Mouse (Mus musculus): ENCODE results near the gene Arrdc3.
"Not testable (repeated sequence)": the region's sequence is repeated elsewhere in the genome, so short reads cannot be mapped to it uniquely, and the experiment has no call there.

Gene Arrdc3

DNA sequence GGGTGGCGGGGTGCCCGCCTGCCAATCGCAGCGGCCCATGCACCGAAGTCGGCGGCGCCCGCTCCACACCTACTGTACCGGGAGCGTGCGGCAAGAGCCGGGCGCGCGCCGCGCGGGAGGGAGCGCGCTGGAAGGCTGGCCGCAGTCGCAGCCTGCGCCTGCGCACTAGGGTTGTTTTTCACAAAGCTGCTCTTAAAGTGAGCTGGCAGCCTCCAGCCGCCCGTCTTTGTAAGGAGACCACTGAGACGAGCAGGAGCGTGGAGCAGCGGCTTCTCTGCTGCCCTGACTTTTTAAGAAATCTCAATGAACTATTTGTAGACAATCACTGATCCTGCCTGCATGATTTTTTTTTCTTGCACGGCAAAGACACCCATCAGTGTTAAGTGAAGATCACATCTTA is at the start of gene Arrdc3:
Arrdc3 (plus strand) TSS at position 195 of the 400 bp plus-strand sequence.
- peak; percentile 97 for DNase-seq (ENCODE audit: low spot score)

DNA sequence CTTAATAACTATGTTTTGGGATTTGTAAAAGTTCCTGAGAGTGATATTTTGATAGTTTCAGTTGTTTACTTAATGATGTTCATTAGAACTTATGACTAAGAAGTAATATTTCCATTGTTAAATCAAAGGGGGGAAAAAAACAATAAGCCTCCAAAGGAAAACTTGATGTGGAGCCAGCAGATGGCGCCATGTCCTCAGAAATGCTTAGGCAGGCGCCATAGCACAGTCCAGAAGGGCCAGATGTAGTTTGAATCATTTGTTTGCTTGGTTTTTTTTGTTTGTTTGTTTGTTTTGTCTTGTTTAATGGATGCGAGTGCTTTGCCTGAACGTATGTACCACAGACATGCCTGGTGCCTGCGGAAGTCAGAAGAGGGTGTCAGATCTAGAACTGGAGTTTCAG is 21.0 kb upstream of the Arrdc3 start:
- DNase-seq (ENCODE audit: low spot score) = peak; percentile 68

DNA sequence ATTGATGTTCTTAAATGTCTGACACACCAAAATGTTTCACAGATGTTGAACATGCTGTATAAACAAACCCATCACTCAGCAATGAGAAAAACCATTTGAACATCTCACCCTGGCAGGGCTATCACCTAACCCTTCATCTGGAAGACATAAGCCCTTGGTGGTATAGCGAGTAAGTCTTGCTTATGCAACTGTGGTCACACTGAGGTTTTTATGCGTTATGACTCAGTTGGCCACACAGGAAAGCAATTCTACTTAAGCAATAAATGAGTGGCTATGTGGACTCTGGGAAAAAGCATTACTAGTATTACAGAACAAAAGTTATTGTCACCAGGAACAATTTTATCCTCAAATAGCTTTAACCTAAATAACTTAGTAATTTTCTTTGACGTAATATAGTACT is 19.0 kb upstream of the Arrdc3 start:
- DNase-seq (ENCODE audit: low spot score) = no peak

DNA sequence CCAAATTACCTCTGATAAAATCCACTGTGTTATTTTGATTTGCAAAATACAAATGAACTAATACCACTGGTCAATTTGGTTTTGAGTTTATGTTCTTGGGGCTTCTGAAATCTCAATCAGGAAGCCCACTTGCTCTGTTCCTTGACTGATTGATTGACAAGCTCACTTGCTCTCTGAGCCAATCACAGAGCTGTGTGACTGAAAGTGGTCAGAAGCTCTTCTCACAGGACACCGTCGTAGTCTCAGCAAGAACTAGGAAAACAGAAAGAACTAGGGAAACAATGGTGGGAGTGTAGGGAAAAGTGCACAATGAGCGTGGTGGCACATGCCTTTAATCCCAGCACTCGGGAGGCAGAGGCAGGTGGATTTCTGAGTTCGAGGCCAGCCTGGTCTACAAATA is 8.1 kb upstream of the Arrdc3 start:
- no peak for DNase-seq (ENCODE audit: low spot score)

DNA sequence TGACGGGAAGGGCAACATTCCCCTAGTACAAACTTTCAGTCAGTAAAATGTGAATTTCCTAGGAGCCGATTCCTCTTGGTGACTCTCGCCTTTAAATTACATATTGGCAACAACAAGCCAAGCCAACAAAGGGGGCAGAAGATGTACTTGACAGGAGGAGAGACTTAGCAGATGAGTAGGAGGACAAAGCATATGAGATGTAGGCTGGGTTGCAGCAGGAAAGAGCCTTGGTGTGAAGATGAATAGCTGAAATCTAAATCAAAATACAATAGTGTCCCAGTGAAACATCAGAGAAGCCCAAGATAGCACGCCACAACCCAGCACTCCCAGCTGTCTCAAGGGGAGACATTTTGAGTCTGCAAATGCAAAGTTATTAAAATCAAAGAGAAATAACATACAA is 2.4 kb upstream of the Arrdc3 start:
- DNase-seq (ENCODE audit: low spot score) = no peak

DNA sequence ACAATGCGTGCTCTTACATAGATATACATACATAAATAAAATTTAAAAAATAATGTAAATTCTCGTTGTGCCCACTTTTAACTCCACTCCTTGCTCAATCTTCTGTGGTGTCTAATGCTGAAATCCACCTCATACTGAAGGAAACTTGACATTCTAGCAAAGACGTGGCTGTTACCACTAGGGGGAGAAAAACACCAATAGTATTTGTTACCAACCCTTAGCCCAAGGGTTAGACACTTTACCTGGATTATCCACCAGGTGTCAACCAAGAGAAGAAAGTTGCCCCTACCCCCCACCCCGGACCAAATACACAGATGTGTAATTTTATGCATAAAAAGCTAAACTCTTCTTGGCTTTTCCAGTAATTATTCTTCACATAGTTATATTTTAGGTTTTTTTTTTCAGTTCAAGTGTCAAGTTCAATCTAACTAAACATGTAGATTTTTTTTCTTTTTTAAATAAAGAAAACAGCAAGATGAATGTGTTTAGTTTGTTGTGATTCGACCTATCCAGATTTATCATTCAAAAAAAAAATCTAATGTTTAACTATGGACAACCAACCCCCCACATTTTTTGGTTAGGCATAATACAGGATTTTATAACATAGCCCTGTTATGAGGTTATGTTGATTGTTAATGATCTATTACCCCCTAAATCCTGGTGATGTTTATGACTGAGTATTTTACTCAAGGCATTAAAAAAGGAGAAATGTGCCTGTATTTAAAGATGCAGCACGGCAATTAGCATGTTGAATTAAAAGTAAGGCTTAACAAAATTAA is 1.3 kb upstream of the Arrdc3 start:
- DNase-seq (ENCODE audit: low spot score) = peak; percentile 53

DNA sequence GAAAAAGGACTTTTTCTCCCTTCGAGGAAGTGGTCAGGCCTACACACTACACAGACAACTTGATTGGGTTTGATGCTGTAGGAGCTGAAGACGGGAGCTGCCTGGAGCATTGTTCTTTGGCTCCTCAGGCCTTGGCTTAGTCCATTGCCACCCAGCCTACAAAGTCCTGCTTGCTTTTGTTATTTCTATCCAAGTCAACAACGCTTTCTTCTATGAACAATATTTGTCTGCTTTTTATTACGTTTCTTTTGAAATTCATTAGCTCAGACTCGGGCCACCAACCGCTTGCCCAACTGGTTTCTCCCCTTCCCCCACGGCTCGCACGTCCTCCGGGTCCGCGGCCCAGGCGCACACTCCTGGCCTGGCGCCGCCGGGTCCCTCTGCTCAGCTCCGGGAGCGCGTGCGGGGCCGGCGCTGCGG is 458 bp upstream of the Arrdc3 start:
- DNase-seq (ENCODE audit: low spot score) = peak; percentile 78

DNA sequence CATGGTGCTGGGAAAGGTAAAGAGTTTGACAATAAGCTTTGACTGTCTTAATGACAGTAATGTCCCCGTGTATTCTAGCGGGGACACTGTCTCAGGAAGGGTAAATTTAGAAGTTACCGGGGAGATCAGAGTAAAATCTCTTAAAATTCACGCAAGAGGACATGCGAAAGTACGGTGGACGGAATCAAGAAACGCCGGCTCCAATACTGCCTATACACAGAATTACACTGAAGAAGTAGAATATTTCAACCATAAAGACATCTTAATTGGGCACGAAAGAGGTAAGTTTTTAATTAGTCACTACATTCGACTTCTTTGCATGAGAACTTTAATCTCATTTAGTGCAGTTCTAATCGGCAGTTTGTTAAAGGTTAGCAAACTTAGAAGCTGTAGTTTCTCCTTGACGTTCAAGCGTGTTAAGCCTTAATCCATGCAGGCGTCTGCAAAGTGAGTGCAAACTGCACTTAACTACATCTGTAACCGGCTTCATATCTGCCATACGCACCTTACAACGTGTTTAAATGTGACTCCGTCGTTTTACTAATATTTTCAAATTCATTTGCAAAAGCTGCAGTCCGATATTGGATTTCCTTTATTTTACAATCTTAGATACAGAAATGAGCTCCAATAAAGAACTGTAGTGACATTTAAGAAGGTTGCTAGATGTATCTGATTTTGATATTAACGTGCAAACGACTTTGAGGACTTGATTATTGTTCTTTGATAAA is 629 bp downstream of the Arrdc3 start:
- peak; percentile 6 for DNase-seq (ENCODE audit: low spot score)

DNA sequence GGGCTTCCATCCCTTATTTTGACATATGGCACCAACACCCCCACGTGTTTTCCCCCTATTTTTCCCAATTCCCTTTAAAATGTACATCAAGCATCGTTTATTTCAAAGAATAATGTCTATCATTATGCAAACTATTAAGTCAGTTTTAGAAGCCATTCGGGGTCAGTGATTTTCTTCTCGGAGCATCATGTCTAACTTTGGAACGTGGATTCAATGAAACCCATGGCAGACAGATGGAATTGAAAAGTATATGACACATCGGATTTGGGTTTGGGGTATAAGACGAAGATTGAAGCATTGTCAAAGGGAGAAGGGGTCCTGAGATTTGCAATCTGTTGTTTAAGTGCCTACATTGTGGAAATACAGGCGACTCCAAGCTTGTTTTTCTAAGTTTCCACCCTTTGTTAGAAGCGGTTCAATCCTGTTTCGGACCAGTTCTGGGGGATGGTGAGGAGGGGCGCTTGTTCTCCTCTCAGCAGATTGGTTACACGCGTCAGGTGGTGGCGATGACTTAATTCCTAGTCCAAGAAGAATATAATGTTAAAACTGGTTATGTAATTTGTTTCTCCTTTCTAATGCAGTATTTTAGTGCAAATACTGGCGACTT is 1.3 kb downstream of the Arrdc3 start:
- peak; percentile 63 for DNase-seq (ENCODE audit: low spot score)

DNA sequence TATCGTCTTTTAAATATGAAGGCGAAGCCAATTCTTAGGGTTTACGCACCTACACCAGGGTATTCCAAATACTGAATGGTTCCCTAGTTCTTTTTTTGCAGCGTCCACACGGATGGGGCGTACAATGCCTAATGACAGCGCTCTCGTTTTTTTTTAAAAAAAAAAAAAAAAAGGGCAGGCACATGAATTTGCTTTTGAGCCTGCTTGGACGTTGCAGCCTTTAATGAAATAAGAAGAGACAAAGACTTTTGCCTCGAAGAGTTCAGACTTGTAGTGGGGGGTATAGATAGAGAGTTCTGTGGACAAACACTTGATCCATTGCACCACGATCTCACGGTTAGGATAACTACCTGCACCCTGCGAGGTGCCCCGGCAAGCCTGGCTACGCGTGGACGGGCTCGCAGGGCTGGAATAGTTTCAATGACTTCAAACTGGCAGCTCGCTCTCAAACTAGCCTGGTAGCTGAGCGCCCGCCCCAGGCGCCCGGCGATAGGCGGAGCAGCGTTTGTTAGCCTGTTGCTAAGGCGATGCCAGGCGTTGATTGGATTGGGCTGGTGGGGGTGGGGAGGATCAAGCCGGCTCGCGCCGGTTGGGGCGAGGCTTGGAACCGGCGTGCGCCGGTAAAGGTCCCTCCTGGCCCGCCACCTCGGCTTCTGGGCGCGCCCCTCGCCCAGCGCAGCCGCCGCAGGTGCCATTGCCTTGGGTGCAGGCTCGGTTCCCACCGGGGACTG is 2.1 kb downstream of the Arrdc3 start:
- peak; percentile 92 for DNase-seq (ENCODE audit: low spot score)

DNA sequence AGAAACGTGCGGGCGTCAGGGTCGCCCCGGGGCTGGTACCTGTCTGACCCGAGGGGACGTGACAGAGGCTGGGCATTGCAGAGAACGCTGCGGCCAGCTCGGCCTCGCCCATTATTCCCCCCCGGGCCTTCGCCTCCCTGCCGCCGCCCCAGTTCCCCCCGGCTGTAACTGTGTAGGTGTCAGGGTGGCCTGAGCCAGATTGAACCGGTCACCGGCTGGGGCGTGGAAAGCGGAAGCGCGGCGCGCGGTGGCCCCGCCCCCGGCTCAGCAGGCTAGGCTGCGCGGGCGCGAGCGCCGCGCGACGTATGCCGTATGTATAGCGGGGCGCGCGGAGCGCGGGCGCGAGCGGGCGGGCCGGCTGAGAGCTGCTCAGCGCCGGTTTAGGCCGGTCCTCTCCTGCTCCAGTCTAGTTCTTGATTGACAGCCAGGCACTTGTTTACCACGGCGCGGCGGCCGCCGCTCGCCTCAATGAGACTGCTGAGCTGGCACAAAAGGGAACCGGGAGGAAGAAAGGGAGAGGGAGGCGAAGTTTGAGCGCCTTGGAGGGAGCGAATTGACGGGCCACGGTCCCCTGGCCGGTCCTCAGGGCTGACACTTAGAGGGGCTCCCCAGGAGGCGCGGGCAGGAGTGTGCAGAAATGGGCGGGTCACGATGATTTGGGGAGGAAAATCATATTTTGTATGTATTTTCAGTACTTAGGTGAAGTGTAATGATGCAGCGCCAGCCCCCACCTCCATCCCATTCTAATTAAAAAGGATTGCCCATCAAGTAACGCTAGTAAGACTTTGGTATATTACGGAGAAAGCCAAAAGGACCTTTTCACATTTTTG is 2.9 kb downstream of the Arrdc3 start:
- peak; percentile 94 for DNase-seq (ENCODE audit: low spot score)

DNA sequence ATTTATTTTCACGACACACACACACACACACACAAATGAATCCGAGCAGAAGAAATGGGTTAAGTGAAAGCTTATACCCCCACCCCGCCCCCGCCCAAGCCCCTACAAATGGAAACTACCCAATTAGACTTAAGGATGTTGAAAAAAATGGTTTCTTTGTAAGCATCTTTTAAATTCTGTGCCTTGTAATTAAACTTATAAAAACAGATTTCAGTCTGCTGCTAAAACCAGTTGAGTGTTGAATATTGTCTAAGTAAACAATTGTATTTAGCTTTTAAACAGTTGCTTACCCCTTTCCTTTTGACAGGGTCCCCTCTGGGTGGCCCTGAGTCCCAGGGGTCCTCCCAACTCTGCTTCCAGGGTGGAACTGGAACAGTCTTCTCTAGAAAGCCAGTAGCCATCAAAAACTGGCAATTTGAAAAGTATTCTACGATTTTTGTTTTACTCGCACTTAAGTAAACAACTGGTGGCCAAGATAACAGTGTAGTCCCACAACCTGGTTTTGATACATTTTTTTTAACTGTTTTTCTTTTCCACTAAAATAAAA is 3.6 kb downstream of the Arrdc3 start:
- no peak for DNase-seq (ENCODE audit: low spot score)

DNA sequence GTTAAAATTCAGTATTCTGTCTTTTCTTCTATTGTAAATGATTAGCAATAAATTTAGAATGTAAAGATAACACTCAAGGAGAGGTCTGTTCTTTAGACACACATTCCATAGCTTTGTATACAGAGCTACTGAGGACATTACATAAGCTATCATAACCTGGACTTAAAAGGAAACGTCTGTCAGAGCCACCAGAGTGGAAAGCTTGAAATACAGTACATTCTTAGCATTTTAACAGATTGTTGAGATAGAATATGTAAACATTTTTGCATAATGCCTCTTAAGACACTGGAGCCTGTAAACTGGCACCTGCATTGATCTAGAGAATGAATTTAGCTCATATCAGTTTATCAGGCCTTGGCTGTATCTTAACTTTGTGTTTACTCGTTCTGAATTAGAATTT is 4.7 kb downstream of the Arrdc3 start:
- no peak for DNase-seq (ENCODE audit: low spot score)

DNA sequence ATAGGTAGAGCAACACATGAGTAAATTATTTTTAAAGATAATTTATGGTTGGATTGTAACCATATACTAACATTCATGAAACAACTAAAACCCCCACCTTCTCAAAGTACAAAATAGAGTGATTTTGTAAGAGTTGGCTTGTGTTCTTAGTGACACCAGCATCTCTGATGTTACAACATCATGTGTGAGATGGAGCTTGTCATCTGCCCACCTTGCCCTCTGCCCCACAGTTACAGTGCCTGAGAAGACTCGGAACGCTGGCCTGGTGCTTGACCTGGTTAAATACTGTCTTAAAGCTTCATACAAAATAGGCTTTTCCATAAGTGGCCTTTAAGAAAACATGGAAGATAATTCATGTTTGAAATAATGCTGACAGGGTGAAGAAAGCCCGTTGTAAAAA is 11.7 kb downstream of the Arrdc3 start:
- DNase-seq (ENCODE audit: low spot score) = not testable (repeated sequence)

DNA sequence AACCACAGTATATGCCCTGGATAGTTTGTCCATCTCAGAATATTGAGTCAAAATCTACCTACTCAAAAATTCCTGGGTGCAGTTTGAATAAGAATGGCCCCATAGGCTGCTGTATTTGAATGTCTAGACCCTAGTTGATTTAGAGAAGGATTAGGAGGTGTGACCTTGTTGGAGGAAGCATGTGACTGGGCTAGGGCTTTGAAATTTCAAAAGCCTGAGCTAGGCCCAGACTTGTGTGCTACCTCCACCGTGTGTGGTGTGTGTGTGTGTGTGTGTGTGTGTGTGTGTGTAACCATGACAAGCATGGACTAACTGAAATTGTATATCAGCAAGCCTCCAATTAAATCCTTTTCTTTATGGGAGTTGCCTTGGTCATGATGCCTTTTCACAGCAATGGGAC is 14.2 kb downstream of the Arrdc3 start:
- no peak for DNase-seq (ENCODE audit: low spot score)

DNA sequence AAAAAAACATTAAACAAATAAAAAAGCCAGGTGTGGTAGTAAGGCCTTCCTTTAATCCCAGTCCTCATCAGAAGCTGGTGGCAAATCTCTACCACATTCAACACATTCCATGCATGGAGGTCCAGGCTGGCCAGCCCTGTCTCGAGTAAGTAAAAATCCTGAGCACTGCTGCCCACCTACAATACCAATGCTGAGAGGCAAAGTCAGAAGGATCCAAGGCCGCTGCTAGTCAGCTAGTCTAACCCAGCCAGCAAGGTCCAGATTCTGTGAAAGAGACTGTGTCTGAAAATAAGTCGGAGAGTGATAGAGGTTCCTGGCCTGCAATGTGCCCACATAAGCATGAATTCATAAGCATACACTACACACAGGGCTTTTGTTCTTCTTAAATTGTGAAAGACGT is 14.9 kb downstream of the Arrdc3 start:
- no peak for DNase-seq (ENCODE audit: low spot score)

DNA sequence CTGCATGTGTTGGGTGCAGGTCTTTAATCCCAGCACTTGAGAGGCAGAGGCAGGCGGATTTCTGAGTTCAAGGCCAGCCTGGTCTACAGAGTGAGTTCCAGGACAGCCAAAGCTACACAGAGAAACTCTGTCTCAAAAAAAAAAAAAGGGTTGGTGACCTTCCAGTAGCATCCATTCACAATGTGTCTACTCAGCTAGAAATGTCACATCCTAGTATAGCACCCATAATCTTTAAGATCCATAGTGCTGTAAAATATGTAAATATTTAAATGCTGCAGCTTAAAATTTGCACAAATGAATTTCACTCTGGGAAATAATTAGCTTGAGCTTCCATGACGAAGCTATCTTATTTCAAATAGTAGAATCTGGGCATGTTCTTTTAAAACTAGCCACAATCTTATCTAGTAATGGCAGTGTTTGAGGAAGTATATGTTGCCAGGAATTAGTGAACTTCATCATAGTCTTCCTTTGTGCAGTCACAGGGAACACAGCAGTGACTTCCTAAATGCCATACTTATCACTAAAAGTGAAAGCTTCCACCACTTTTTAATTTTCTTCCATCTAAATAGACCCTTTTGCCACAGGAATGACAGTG is 16.3 kb downstream of the Arrdc3 start:
- no peak for DNase-seq (ENCODE audit: low spot score)

DNA sequence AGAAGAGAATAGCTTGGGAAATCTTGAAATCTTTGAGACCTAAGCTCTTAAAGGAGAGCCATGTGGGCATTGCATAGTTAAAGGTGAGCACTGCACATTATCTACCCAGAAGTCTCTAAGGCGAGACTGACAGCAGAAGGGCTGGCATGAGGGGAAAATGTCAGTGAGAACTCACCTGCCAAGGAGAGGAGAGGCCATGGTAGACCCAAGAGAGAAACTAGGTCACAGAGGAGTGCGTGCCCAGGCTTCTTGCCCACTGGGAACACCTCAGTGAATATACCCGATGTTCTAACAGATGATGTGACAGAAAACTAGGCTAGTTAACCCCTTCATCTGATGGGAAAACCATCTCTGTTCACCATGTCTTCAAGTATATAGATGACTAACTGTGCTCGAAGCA is 18.2 kb downstream of the Arrdc3 start:
- no peak for DNase-seq (ENCODE audit: low spot score)

DNA sequence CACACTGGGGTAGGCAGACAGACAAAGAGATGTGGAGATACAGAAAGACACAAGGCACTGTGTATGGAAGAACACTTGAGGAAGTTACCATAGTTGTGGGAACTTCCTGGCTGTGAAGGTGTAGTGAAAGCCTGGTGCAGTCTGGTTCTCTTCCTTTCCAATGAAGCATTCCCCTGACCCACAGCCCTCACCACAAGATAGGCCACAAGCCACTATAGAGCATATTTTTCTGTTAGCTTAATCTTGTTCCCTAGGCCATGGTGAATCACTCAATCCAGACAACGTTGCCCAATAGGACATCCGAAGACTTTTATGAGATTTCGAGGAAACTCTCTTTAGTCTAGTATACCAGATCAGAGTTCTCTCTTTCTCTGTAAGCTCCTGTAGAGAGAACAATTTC is 19.6 kb downstream of the Arrdc3 start:
- DNase-seq (ENCODE audit: low spot score) = no peak

DNA sequence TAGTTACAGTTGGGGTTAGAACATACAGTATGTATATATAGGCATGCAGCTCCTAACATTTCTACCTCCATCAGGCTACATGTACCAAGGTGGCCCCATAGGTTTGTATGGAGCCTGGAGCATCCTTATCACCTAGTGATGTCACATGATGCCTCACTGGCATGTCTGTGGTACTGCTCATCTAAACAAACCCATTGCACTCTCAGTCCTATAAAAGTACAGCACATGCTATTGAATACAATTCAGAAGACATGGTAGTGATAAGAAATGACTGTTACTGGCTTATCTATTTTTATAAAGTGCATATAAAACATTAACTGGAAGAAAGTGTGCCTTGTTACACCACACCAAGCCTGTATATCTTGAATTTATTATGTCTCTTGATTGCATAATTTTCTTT is 30.2 kb downstream of the Arrdc3 start:
- DNase-seq (ENCODE audit: low spot score) = no peak

DNA sequence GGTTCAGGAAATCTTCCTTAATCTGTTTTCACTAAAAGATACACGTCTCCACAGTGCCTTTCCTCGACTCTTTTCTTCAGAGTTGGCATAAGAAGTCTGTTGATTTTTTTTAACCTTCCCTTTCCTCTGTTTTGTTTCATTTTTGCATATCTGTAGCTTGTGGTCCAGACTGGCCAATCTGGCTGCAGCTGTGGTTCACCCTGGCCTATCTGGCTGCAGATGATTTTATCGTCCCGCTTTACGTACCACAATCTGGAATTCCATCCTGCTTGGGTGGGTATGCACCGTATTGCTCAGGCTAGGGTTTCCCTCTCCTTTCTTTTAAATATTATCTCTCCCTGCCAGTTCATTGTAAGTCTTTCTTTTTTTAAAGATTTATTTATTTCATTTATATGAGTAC is 37.8 kb downstream of the Arrdc3 start:
- DNase-seq (ENCODE audit: low spot score) = no peak
